Mouse (Mus musculus): ENCODE data around the gene Metrnl.
A peak's percentile ranks its signal among the peaks of the same experiment; 100 is the strongest.

Gene Metrnl

DNA sequence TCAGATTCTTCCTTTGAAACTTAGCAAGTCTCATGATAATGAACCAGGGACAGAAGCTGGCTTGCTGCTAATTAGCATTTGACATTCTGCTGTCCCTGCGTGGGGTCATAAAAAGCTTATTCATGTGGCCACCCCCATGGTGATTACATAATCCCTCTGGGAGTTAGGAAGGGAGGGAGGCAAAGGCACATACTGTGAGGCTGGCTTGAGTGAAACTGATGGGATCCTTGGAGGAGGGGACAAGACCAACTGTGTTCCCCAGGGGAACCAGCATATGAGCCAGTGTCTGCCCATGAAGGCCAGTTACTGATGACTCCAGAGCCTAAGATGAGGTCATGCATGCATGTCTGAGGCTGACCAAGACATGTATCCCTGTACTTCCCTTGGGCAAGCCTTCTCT, 33.5 kb downstream of the Metrnl start:
- no peak for DNase-seq (ENCODE audit: low read depth)

DNA sequence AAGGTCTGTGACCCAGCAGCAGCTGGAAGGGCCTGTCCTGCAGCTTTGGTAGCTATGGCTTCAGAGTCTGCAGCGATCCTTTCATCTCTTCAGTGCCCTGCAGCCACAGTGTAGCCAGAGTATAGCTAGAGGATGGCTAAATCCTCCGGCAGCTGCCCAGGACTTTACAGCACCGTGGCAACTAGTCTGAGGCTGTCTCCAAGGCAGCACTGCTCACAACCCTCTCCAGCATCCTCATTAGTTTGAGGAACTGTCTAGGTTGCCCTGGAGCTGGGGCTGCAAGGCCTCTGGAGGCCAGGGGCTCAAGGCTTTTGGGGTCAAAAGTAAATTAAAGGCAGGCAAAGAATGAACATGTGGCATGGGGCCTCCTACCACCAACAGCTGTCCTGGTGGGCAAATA, 37.3 kb downstream of the Metrnl start:
- DNase-seq (ENCODE audit: low read depth) = no peak

DNA sequence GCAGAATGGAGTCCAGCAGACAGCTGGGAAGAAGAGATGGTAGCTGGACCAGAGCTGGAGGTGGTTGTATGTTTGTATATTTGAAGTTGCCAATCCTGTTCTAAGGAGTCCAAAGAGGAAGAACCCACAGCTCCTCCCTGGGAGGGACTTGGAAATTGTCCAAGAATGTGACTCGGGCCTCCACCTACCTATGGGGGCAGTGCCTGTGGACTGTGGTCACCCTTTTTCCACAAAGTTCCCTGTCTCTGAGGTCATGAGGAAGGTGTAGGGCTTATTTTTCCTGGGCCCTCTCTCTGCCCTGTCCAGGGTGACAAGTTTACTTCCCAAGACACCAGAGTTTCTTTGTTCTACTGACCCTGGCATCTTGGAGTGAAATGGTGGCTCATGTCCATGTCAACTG, 39.6 kb downstream of the Metrnl start:
- DNase-seq (ENCODE audit: low read depth) = no peak

DNA sequence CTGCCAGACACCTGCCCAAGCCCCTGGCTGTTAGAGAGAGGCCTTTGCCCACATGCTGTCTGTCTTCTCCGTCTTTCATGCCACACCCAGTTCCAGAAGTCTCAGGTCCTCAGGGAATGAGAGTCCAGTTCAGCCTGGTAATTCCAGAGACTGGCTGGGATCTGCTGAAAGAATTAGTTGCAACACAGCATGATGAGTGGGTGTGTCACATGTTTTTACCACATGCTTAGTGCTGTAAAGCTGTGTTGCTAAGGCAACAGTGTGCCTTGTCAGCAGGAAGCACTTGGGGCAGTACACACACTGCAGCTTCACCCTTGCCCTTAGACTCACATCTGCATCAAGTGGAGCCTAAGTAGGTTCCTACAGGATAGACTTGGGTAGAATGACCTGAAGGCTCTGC, 40.1 kb downstream of the Metrnl start:
- DNase-seq (ENCODE audit: low read depth) = peak; percentile 45

DNA sequence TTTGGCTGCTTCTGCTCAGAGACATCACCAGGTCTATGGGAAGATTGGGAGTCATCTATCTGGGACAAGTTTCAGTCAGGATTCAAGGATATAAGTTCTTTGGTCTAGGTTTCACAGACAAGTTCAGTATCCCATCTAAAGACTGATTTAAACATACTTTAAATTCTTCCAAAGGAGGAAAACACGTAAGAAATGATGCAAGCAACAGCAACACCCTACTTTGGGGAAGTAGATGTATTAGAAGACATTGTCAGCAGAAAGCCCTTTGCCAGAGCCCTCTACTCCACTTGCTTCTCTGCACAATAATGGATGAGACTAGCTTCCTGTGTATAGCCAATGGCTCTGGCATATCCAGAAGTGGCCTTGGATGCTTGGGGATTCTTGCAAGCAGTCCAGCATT, 41.8 kb downstream of the Metrnl start:
- DNase-seq (ENCODE audit: low read depth) = no peak

DNA sequence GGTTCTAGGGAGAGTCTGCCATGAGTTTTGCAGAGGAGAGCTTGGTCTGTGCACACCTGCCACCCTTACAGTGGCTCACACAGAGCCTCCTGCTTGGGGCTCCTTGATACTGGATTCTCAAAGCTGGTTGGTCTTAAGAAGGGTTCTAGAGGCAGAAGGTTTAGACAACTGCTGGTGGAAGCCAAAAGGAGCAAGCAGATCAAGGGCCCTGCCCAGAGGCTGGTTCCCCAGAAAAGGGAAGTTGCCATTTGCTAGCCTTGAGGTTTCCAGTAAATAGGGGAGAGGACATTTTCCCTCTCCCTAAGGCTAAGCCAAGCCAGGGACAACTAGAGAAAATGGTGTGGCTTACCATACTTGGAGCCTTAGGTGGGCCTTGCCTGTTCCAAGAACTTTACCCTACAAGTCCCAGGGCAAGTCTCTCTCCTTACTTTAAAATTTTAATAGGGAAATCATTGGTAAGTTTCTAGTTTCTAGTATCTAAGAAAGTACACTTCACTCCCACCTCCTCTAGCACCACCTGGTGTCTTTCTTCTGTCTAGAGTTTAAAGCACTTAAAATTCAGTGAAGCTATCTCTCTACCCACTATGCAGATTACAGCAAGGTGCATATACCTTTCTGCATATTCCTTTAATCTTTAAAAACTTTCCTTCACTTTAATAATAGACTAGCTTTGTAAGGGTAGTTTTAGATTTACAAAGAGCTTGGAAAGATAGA, 42.7 kb downstream of the Metrnl start:
- peak; percentile 23 for DNase-seq (ENCODE audit: low read depth)

DNA sequence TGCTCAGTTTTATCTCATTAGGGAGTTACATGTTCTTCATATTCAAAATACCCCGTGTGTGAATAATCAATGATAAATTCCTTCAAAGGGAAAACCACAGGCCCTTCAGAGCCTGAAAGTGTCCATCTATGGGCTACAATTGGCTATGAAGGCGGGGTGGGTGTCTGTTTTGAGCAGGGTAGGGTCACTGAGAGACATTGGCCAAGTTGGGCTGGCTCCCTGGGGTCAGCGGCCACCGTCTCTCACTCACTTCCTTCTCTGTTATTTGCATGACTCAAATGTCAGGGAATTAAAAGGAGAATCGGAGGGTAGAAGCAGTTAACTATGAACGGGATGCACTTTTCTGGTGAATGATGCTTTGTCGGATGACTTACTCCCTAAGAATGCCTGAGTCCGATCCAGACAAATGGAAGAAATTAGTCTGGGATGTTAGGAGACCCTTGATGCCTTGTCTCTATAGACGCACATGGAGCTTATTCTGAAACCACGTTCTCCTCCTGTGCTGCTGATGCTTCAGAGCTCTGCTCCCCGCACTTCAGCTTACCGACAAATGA, 45.7 kb downstream of the Metrnl start:
- DNase-seq (ENCODE audit: low read depth) = no peak

DNA sequence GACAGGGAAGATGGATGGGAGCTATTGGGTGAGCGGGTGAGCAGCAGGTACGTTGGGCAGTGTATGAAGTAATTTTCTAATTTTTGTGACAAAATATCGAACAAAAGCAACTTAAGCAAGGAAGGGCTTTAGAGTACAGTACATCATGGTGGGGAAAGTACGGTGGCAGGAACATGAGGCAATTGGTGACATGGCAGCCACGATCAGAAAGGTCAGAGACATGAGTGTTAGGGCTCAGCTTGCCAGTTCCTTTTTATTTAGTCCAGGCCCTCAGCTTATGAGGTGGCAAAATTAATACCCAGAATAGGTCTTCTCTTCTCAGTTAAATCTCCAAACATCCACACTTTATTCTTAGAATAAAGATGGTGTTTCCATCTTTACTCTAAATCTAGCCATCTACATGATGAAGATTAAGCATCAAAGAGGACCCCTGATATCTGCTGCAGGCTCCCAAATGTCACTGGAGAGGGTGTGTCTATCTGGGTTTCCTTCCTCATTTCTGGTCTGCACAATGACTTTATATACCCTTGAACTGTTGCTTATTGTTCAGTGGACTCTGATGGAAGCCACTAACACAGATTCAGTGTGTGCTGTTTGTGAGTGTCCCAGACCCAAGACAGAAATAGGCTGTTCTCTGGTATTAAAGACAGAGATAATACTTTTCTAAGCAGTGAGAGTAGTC, 46.8 kb downstream of the Metrnl start:
- no peak for DNase-seq (ENCODE audit: low read depth)
